Mouse (Mus musculus): ENCODE measurements around the gene Hnrnpk. TPM values are rescaled to one million over a fixed set of nuclear protein-coding genes. Genes with fewer than 3 reads are reported as not detected.
A peak's percentile ranks its signal among the peaks of the same experiment; 100 is the strongest.
"Not testable (repeated sequence)": the region's sequence is repeated elsewhere in the genome, so short reads cannot be mapped to it uniquely, and the experiment has no call there.

The Hnrnpk gene
- polyA plus RNA-seq, 1 experiment from 2014 or later = 1,666 TPM

GRCm38 (mm10) chr13:58387948-58388347, 15.2 kb downstream of the Hnrnpk start:
- WGBS = 13% methylated on average over 7 of the region's 7 CpGs
- H3K36me3 ChIP-seq = peaks cover 34% of the 10 kb centered on the region
- H3K4me1 ChIP-seq = peaks cover 11% of the 10 kb centered on the region
- no peaks in the 10 kb centered on the region for H3K9me3 ChIP-seq (replicated peaks)
- peak; percentile 36; the same call in 1 of the 2 replicates for ATAC-seq (replicated peaks; ENCODE audit: low FRiP score)
- H3K27me3 ChIP-seq = no peaks in the 10 kb centered on the region
- no peak overlapping the region for H3K4me2 ChIP-seq
- no peak overlapping the region for H3K27ac ChIP-seq
- no peak overlapping the region for H3K4me3 ChIP-seq (replicated peaks)
- no peak overlapping the region for H3K9ac ChIP-seq

GRCm38 (mm10) chr13:58385547-58385920, 17.6 kb downstream of the Hnrnpk start:
- 80% methylated on average over 7 of the region's 7 CpGs for WGBS
- peak overlapping the region; percentile 82 for H3K4me3 ChIP-seq (replicated peaks)
- ATAC-seq (replicated peaks; ENCODE audit: low FRiP score) = no peak
- H3K36me3 ChIP-seq = peaks cover 38% of the 10 kb centered on the region
- H3K4me1 ChIP-seq = peaks cover 11% of the 10 kb centered on the region
- peak overlapping the region; percentile 96 for H3K4me2 ChIP-seq
- no peaks in the 10 kb centered on the region for H3K27me3 ChIP-seq
- H3K9ac ChIP-seq = no peak overlapping the region
- peaks cover 17% of the 10 kb centered on the region for H3K9me3 ChIP-seq (replicated peaks)
- H3K27ac ChIP-seq = peak overlapping the region; percentile 69; the same call in 1 of the 2 replicates

- Histone ChIP-seq H3K27me3 (no peaks in the 10 kb centered on the region), H3K4me2 (peak within 1 kb of the TSS; percentile 96), H3K4me1 (peaks cover 11% of the 10 kb centered on the region), H3K9me3 (replicated peaks) (peaks cover 23% of the 10 kb centered on the region), H3K9ac (peak within 1 kb of the TSS; percentile 75), H3K4me3 (replicated peaks) (peak within 1 kb of the TSS; percentile 82), H3K27ac (peak within 1 kb of the TSS; percentile 69), H3K36me3 (peaks cover 38% of the 10 kb centered on the region)
- 3% methylated on average over 80 of the region's 80 CpGs for WGBS
- peak; percentile 74 for ATAC-seq (replicated peaks; ENCODE audit: low FRiP score)
These were observed 18.2 kb downstream of the Hnrnpk start, which contains the start of gene 2210016F16Rik for GRCm38 (mm10) chr13:58384779-58385546. Gene 2210016F16Rik, minus strand, starts transcription at chr13:58385225.

GRCm38 (mm10) chr13:58384371-58384770, 18.8 kb downstream of the Hnrnpk start:
- ATAC-seq (replicated peaks; ENCODE audit: low FRiP score) = peak; percentile 27; the same call in 1 of the 2 replicates

GRCm38 (mm10) chr13:58373153-58373470, 30.0 kb downstream of the Hnrnpk start:
- 77% methylated on average over 2 of the region's 2 CpGs for WGBS
- H3K27me3 ChIP-seq = no peaks in the 10 kb centered on the region
- no peak overlapping the region for H3K9ac ChIP-seq
- H3K4me3 ChIP-seq (replicated peaks) = no peak overlapping the region
- no peaks in the 10 kb centered on the region for H3K4me1 ChIP-seq
- H3K36me3 ChIP-seq = no peaks in the 10 kb centered on the region
- peaks cover 4% of the 10 kb centered on the region; the same call in 1 of the 2 replicates for H3K9me3 ChIP-seq (replicated peaks)
- H3K4me2 ChIP-seq = no peak overlapping the region
- H3K27ac ChIP-seq = no peak overlapping the region
- no peak for ATAC-seq (replicated peaks; ENCODE audit: low FRiP score)

More at GRCm38 (mm10) chr13:58384371-58384770, 18.8 kb downstream of the Hnrnpk start:
- Histone ChIP-seq H3K36me3 (peaks cover 37% of the 10 kb centered on the region), H3K9me3 (replicated peaks) (peaks cover 27% of the 10 kb centered on the region), H3K27ac (peak overlapping the region; percentile 69; the same call in 1 of the 2 replicates), H3K4me3 (replicated peaks) (peak overlapping the region; percentile 82), H3K4me2 (peak overlapping the region; percentile 96), H3K9ac (peak overlapping the region; percentile 75), H3K4me1 (peaks cover 11% of the 10 kb centered on the region), H3K27me3 (no peaks in the 10 kb centered on the region)
- WGBS = 49% methylated on average over 11 of the region's 11 CpGs

GRCm38 (mm10) chr13:58372278-58373152, 30.6 kb downstream of the Hnrnpk start:
- Histone ChIP-seq H3K4me1 (no peaks in the 10 kb centered on the region), H3K4me2 (no peak overlapping the region), H3K36me3 (no peaks in the 10 kb centered on the region), H3K27ac (no peak overlapping the region), H3K4me3 (replicated peaks) (no peak overlapping the region), H3K9me3 (replicated peaks) (peaks cover 4% of the 10 kb centered on the region; the same call in 1 of the 2 replicates), H3K27me3 (no peaks in the 10 kb centered on the region), H3K9ac (no peak overlapping the region)
- WGBS = 81% methylated on average over 5 of the region's 5 CpGs
- ATAC-seq (replicated peaks; ENCODE audit: low FRiP score) = no peak

GRCm38 (mm10) chr13:58368835-58369234, 34.3 kb downstream of the Hnrnpk start:
- Histone ChIP-seq H3K27me3 (no peaks in the 10 kb centered on the region), H3K36me3 (no peaks in the 10 kb centered on the region), H3K4me3 (replicated peaks) (no peak overlapping the region), H3K9ac (no peak overlapping the region), H3K4me2 (no peak overlapping the region), H3K9me3 (replicated peaks) (no peaks in the 10 kb centered on the region), H3K27ac (no peak overlapping the region), H3K4me1 (peaks cover 5% of the 10 kb centered on the region; the same call in 1 of the 2 replicates)
- ATAC-seq (replicated peaks; ENCODE audit: low FRiP score) = no peak
- WGBS = 71% methylated on average over 4 of the region's 4 CpGs

GRCm38 (mm10) chr13:58367641-58368040, 35.5 kb downstream of the Hnrnpk start:
- peaks cover 5% of the 10 kb centered on the region; the same call in 1 of the 2 replicates for H3K4me1 ChIP-seq
- ATAC-seq (replicated peaks; ENCODE audit: low FRiP score) = no peak
- no peak overlapping the region for H3K4me3 ChIP-seq (replicated peaks)
- no peaks in the 10 kb centered on the region for H3K9me3 ChIP-seq (replicated peaks)
- no peak overlapping the region for H3K9ac ChIP-seq
- H3K36me3 ChIP-seq = no peaks in the 10 kb centered on the region
- no peak overlapping the region for H3K4me2 ChIP-seq
- 70% methylated on average over 1 of the region's 1 CpGs for WGBS
- no peaks in the 10 kb centered on the region for H3K27me3 ChIP-seq
- H3K27ac ChIP-seq = no peak overlapping the region

GRCm38 (mm10) chr13:58366373-58366772, 36.8 kb downstream of the Hnrnpk start:
- no peak for ATAC-seq (replicated peaks; ENCODE audit: low FRiP score)
- H3K27me3 ChIP-seq = no peaks in the 10 kb centered on the region
- no peaks in the 10 kb centered on the region for H3K9me3 ChIP-seq (replicated peaks)
- WGBS = 87% methylated on average over 3 of the region's 3 CpGs
- no peak overlapping the region for H3K9ac ChIP-seq
- no peak overlapping the region for H3K27ac ChIP-seq
- H3K4me2 ChIP-seq = no peak overlapping the region
- H3K36me3 ChIP-seq = no peaks in the 10 kb centered on the region
- no peak overlapping the region for H3K4me3 ChIP-seq (replicated peaks)
- H3K4me1 ChIP-seq = peaks cover 5% of the 10 kb centered on the region; the same call in 1 of the 2 replicates

GRCm38 (mm10) chr13:58365179-58365578, 38.0 kb downstream of the Hnrnpk start:
- H3K4me2 ChIP-seq; H3K9me3 ChIP-seq (replicated peaks); ATAC-seq (replicated peaks; ENCODE audit: low FRiP score); H3K36me3 ChIP-seq; H3K4me1 ChIP-seq; H3K27me3 ChIP-seq; H3K4me3 ChIP-seq (replicated peaks); H3K9ac ChIP-seq; H3K27ac ChIP-seq: not testable (repeated sequence)
- WGBS = 39% methylated on average over 8 of the region's 8 CpGs

GRCm38 (mm10) chr13:58364353-58365175, 38.6 kb downstream of the Hnrnpk start:
- Histone ChIP-seq H3K27ac (no peak overlapping the region), H3K4me1 (peaks cover 5% of the 10 kb centered on the region; the same call in 1 of the 2 replicates), H3K9ac (no peak overlapping the region), H3K9me3 (replicated peaks) (no peaks in the 10 kb centered on the region), H3K4me2 (no peak overlapping the region), H3K36me3 (no peaks in the 10 kb centered on the region), H3K4me3 (replicated peaks) (no peak overlapping the region), H3K27me3 (no peaks in the 10 kb centered on the region)
- no peak for ATAC-seq (replicated peaks; ENCODE audit: low FRiP score)
- 77% methylated on average over 8 of the region's 8 CpGs for WGBS
